Mouse (Mus musculus) activated CD4-positive, CD25-positive, alpha-beta regulatory T cell, adult 4 months (primary cell): ENCODE data around the gene Bbs9. TPM values are rescaled to one million over a fixed set of nuclear protein-coding genes. Genes with fewer than 3 reads are reported as not detected.
A peak's percentile ranks its signal among the peaks of the same experiment; 100 is the strongest.

Experiments
- ATAC-seq: one replicate; pipeline ENCODE4 v1.8.0; 2017
- polyA plus RNA-seq, 2 experiments: library from polyadenylated mRNA; unstranded; fragments of 100-300 nt; shearing (Covaris generic); gene quantifications; one replicate each; pipeline ENCODE4 v1.2.1; 2017

The Bbs9 gene
- polyA plus RNA-seq, 2 experiments from 2014 or later: 10.7 to 15.1 TPM

- peak; percentile 44 for ATAC-seq
Measured at GRCm38 (mm10) chr9:22640683-22641431, 165.3 kb downstream of the Bbs9 start.

- peak; percentile 14 for ATAC-seq
Measured at GRCm38 (mm10) chr9:22645844-22646390, 170.4 kb downstream of the Bbs9 start.

DNA sequence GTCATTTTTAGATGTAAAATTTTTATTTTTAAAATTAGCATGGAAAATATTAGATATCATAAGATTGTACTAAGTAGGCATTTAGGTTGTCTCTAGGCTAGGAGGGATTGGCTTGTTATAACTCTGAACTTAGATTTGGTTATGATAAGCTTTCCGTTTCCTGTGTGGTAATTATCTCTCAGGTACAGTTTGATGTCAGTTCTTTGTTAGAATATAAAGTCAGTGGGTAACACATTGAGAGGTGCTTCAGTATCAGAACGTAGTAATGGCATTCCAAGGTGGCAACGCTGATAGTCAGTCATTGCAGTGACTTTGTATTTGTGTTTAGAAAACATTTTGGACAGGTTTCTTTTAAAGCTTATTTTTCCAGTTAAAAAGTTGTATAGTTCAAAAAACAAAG lies 170.9 kb downstream of the Bbs9 start:
- ATAC-seq: peak; percentile 43

DNA sequence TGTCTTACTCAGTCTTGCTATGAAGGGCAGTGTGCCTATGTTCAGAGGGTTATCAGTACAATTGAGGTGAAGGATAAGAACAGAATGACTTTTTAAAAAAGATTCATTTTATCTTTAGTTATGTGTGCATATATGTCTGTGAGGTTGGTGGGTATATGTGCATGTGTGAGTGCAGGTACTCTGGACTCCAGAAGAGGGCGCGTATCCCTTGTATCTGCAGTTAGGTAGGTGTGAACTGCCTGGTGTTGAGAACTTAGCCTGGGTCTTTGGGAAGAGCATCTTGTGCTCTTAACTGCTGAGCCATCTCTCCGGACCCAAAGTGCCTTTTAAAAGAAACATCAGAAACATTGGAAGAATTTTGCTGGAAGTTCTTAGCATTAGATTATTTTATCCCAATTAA lies 172.6 kb downstream of the Bbs9 start:
- ATAC-seq: no peak

GRCm38 (mm10) chr9:22649606-22650005 lies 174.1 kb downstream of the Bbs9 start:
- ATAC-seq: peak; percentile 65

GRCm38 (mm10) chr9:22650781-22651180 lies 175.3 kb downstream of the Bbs9 start:
- ATAC-seq: peak; percentile 60

GRCm38 (mm10) chr9:22651619-22652018 lies 176.1 kb downstream of the Bbs9 start:
- ATAC-seq: no peak

- ATAC-seq: no peak
Measured at GRCm38 (mm10) chr9:22654726-22655393, 179.3 kb downstream of the Bbs9 start.

- ATAC-seq: no peak
Measured at GRCm38 (mm10) chr9:22657216-22657615, 181.7 kb downstream of the Bbs9 start.

DNA sequence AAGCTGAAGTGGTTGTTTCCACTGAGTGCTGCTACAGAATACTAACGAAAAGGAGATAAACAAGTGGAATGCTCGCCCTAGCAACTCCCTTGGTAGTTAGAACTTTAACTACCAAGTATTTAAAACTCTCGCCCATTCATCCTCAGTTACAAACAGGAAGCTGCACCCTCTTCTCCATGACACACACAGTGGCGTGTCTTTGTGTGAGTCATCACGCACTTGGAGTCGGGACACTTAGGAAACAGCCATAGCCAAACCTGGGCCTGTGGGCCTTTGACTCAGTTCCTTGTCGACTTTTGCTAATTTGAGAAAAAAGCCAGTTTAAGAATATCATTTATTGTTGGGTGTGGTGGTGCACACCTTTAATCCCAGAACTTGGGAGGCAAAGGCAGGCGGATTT lies 189.6 kb downstream of the Bbs9 start:
- no peak for ATAC-seq

- ATAC-seq: no peak
Measured at GRCm38 (mm10) chr9:22672937-22673336, 197.4 kb downstream of the Bbs9 start.

DNA sequence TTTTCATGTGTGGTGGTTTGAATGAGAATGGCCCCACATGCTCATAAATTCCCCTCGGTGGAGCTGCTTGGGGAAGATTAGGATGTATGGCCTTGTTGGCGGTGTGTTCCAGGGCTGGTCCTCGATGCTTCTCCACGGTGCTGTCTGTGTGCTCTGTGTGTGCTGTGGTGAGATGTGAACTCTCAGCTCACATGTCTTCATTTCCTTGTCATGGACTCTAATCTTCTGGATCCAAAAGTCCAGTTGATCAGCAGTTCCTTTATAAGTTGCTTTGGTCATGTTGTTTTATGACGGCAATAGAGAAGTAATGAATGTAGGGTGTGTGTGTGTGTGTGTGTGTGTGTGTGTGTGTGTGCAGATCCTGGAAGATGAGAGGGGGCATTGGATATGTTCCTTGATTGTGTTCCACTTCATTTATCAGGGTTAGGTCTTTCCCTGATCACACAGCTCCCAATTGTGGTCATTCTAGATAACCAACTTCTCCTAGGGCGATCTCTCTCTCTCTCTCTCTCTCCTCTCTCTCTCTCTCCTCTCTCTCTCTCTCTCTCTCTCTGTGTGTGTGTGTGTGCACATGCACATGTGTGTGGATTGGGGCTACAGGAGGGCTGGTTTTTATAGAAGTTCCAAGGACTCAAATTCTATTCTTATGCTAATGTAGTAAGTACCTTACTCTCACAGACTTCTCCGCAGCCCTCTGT lies 201.8 kb downstream of the Bbs9 start:
- ATAC-seq: no peak

- no peak for ATAC-seq
Measured at GRCm38 (mm10) chr9:22677997-22678396, 202.5 kb downstream of the Bbs9 start.

- no peak for ATAC-seq
Measured at GRCm38 (mm10) chr9:22678496-22678895, 203.0 kb downstream of the Bbs9 start.

DNA sequence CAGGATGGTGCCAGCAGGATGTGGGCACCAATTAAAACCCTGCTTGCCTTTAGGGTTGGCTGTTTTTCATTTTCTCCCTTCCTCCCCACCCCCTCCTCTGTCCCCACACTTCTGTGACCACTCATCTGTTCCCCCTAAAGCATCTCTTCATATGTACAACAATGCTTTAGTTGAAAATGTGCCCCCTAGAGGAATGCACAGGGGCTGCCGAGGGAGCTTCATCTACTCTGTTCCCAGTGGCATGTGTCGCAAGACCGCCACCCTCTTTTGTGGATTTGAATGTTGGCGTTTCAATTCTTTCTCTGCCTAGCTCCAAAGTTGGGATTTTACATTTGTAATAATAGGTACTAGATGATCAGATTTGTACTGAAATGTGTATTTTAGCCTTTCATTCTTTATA lies 204.0 kb downstream of the Bbs9 start:
- no peak for ATAC-seq

DNA sequence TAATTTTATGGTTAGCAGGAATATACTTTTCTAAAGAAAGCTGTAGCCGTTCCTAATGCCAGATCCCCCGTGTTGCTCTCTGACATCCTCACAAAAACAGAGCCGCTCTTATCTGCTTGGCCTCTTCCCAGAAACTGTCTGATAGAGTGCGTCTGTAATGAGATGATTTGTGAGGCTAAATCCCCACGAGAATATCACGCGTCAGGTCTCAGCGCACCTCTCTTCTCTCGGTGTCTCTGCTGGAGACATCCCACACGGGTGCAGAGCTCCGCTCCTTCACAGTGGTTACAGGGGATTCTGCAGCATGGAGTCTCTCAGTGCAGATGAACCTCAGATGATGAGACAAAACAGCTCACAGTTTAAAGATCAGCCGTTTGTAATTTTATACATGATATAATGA lies 204.5 kb downstream of the Bbs9 start:
- no peak for ATAC-seq

GRCm38 (mm10) chr9:22680484-22680883 lies 205.0 kb downstream of the Bbs9 start:
- ATAC-seq: no peak

GRCm38 (mm10) chr9:22683786-22684185 lies 208.3 kb downstream of the Bbs9 start:
- ATAC-seq: no peak

- no peak for ATAC-seq
Measured at GRCm38 (mm10) chr9:22686765-22687472, 211.4 kb downstream of the Bbs9 start.

DNA sequence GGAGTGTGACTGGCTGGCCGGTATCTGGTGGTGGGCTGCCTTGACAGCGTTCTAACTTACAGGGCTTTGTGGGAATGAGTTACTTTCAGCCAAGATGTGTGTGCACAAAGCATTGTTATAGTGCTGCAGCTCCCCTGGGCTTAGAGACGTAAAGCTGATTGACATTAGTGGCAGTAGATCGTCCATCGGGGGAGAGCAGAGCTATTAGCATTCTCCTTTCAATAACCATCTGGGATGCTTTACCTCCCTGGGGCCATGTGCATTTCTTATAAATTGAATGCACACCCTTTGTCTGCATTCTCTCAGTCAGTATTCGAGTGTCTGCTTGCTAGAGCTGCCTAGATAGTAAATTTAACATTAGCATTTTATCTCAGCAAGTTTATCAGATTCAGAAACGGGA lies 214.7 kb downstream of the Bbs9 start:
- ATAC-seq: no peak

DNA sequence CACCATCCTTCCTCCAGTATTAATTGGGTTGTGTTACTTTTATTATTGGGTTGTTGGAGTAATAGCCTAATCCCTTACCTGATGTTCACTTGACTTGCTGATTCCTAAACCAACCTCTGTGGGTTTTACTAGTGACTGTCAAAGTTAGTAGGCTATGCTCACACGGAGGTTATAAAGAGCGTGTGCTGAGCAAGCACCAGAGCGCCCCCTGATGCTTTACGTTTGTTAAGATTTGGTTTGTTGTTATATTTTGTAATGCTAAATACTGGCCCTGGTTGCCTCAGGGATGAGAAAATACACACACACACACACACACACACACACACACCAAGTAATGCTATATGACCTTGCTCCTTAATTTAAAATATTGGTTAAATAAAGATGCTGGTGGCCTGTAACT lies 219.9 kb downstream of the Bbs9 start:
- ATAC-seq: no peak

DNA sequence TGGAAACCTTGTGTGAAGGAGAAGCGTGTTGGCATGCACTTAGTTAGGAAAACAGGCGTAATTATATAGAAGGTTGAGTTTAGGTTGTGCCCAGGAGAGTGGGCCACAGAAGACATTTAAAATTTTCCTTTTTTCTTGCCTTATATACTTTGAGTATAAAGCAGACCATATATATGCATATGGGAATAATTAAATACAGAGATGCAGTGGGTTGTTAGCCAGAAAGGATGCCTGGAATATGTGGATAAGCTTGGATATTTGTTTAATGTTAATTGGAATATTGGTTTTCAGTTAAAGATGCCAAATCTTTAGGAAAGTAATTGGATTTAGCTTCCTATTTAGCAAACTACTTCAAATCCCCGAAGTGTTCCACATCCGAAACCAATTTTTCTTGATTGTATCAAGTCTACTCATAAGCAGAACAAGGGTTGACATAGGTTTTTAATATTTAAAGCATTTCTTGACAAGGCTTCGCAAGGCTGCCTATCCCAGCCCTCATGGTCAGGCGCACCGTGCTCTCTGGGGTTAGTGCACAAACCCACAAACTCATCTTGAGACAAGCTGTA lies 221.4 kb downstream of the Bbs9 start:
- no peak for ATAC-seq
